Mouse (Mus musculus): Measurements from ENCODE around the gene Gh. TPM values are rescaled to one million over a fixed set of nuclear protein-coding genes. Genes with fewer than 3 reads are reported as not detected.
A peak's percentile ranks its signal among the peaks of the same experiment; 100 is the strongest.

The Gh gene
- polyA plus RNA-seq, 1 experiment from 2014 or later, result not detected

- Histone ChIP-seq H3K9ac (ENCODE audit: low read length) (no peak overlapping the region), H3K4me2 (replicated peaks; ENCODE audit: low read depth) (no peak overlapping the region), H3K27ac (replicated peaks) (no peak overlapping the region), H3K4me1 (replicated peaks; ENCODE audit: control insufficient read depth, insufficient read depth) (no peaks in the 10 kb centered on the region), H3K9me3 (ENCODE audit: control insufficient read depth, low read length) (no peaks in the 10 kb centered on the region), H3K36me3 (ENCODE audit: control insufficient read depth, insufficient read depth, low read length) (no peaks in the 10 kb centered on the region), H3K27me3 (ENCODE audit: control insufficient read depth, insufficient read depth, low read length) (no peaks in the 10 kb centered on the region), H3K4me3 (ENCODE audit: low read depth, low read length) (no peak overlapping the region)
- DNase-seq (ENCODE audit: low spot score), result no peak
- ATAC-seq (ENCODE audit: low FRiP score, low TSS enrichment), result no peak
- no peak for TF ChIP-seq EP300 (optimal IDR thresholded peaks at IDR 0.05)
- TF ChIP-seq CTCF (IDR thresholded peaks at IDR 0.05; ENCODE audit: low read depth), result no peak
- WGBS, result 74% methylated on average over 7 of the region's 7 CpGs
These were observed 37.2 kb upstream of the Gh start for GRCm38 (mm10) chr11:106338870-106339269.

GRCm38 (mm10) chr11:106338029-106338428 lies 36.4 kb upstream of the Gh start:
- Histone ChIP-seq H3K9ac (ENCODE audit: low read length) (no peak overlapping the region), H3K4me1 (replicated peaks; ENCODE audit: control insufficient read depth, insufficient read depth) (no peaks in the 10 kb centered on the region), H3K36me3 (ENCODE audit: control insufficient read depth, insufficient read depth, low read length) (no peaks in the 10 kb centered on the region), H3K4me3 (ENCODE audit: low read depth, low read length) (no peak overlapping the region), H3K27me3 (ENCODE audit: control insufficient read depth, insufficient read depth, low read length) (no peaks in the 10 kb centered on the region), H3K4me2 (replicated peaks; ENCODE audit: low read depth) (no peak overlapping the region), H3K27ac (replicated peaks) (no peak overlapping the region), H3K9me3 (ENCODE audit: control insufficient read depth, low read length) (no peaks in the 10 kb centered on the region)
- ATAC-seq (ENCODE audit: low FRiP score, low TSS enrichment) (no peak), DNase-seq (ENCODE audit: low spot score) (no peak)
- 72% methylated on average over 5 of the region's 5 CpGs for WGBS
- TF ChIP-seq EP300 (optimal IDR thresholded peaks at IDR 0.05) (no peak), CTCF (IDR thresholded peaks at IDR 0.05; ENCODE audit: low read depth) (no peak)

DNA sequence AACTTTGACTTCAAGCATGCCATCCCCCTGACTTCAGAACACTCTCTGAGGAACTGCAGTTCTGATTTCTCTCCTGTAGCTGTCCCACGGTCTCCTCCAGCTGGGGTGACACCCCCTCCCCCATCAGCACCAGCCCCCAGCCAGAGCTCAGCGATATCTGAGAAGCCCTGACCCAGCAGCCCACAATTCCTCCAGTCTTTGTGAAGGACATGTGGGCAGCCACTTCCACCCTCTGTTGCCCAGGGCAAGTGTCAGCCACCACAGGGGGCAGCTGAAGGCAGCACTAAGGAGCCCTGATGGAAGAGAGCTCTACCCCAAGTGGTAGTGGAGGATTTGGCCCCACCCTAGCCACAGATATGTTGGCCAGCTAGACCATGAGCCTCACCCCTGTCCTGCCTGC lies 32.4 kb upstream of the Gh start:
- H3K27me3 ChIP-seq (ENCODE audit: control insufficient read depth, insufficient read depth, low read length), result no peaks in the 10 kb centered on the region
- H3K27ac ChIP-seq (replicated peaks), result no peak overlapping the region
- TF ChIP-seq EP300 (optimal IDR thresholded peaks at IDR 0.05), result no peak
- TF ChIP-seq CTCF (IDR thresholded peaks at IDR 0.05; ENCODE audit: low read depth), result no peak
- no peak overlapping the region for H3K4me3 ChIP-seq (ENCODE audit: low read depth, low read length)
- no peaks in the 10 kb centered on the region for H3K36me3 ChIP-seq (ENCODE audit: control insufficient read depth, insufficient read depth, low read length)
- no peak overlapping the region for H3K9ac ChIP-seq (ENCODE audit: low read length)
- H3K4me2 ChIP-seq (replicated peaks; ENCODE audit: low read depth), result no peak overlapping the region
- no peaks in the 10 kb centered on the region for H3K9me3 ChIP-seq (ENCODE audit: control insufficient read depth, low read length)
- ATAC-seq (ENCODE audit: low FRiP score, low TSS enrichment) (no peak), DNase-seq (ENCODE audit: low spot score) (no peak)
- 9% methylated on average over 2 of the region's 2 CpGs for WGBS
- no peaks in the 10 kb centered on the region for H3K4me1 ChIP-seq (replicated peaks; ENCODE audit: control insufficient read depth, insufficient read depth)

DNA sequence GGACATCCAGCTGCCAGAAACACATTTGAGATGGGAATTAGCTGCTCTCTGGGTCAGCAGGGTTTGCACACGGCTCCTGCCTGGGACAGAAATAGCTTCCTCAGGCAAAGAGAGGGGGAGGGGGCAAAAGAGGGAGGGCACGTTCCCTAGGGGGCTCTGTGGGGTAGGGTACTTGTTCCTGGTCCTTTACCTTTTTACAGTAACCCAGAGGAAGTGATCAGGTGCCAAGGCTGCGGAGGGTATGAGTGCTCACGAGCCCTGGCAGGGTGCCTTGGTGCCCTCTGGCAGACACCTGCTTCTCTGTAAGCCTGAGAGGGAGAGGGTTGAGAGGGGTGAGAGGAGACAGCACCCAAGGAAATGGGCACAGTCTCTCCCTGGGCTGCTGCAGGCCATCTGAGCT lies 30.8 kb upstream of the Gh start:
- Histone ChIP-seq H3K9ac (ENCODE audit: low read length) (no peak overlapping the region), H3K27ac (replicated peaks) (no peak overlapping the region), H3K9me3 (ENCODE audit: control insufficient read depth, low read length) (no peaks in the 10 kb centered on the region), H3K4me3 (ENCODE audit: low read depth, low read length) (no peak overlapping the region), H3K27me3 (ENCODE audit: control insufficient read depth, insufficient read depth, low read length) (no peaks in the 10 kb centered on the region), H3K36me3 (ENCODE audit: control insufficient read depth, insufficient read depth, low read length) (no peaks in the 10 kb centered on the region), H3K4me1 (replicated peaks; ENCODE audit: control insufficient read depth, insufficient read depth) (no peaks in the 10 kb centered on the region), H3K4me2 (replicated peaks; ENCODE audit: low read depth) (no peak overlapping the region)
- ATAC-seq (ENCODE audit: low FRiP score, low TSS enrichment), result no peak
- no peak for TF ChIP-seq CTCF (IDR thresholded peaks at IDR 0.05; ENCODE audit: low read depth)
- TF ChIP-seq EP300 (optimal IDR thresholded peaks at IDR 0.05), result no peak
- no peak for DNase-seq (ENCODE audit: low spot score)
- WGBS, result 51% methylated on average over 4 of the region's 4 CpGs

DNA sequence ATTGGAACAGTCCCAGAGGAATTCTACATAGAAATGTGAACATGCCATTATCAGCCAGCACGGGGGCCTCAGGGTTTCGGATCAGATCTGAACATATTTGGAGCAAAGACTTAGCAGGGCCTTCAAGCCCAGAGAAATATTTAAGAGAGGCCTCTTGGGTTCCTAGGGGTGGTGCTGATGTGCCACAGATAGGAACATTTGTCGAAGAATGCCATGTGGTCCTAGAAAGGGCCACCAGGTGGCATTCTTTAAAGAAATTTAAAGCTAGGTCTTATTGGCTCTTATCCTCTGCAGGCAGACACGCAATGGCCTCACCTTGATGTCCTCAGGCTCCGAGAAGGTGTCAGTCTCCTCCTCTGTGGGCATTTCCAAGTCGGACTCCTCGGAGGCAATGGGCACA lies 28.0 kb upstream of the Gh start:
- Histone ChIP-seq H3K9ac (ENCODE audit: low read length) (no peak overlapping the region), H3K4me2 (replicated peaks; ENCODE audit: low read depth) (no peak overlapping the region), H3K27ac (replicated peaks) (no peak overlapping the region), H3K9me3 (ENCODE audit: control insufficient read depth, low read length) (no peaks in the 10 kb centered on the region), H3K4me3 (ENCODE audit: low read depth, low read length) (no peak overlapping the region), H3K27me3 (ENCODE audit: control insufficient read depth, insufficient read depth, low read length) (no peaks in the 10 kb centered on the region), H3K36me3 (ENCODE audit: control insufficient read depth, insufficient read depth, low read length) (no peaks in the 10 kb centered on the region), H3K4me1 (replicated peaks; ENCODE audit: control insufficient read depth, insufficient read depth) (no peaks in the 10 kb centered on the region)
- TF ChIP-seq EP300 (optimal IDR thresholded peaks at IDR 0.05) (no peak), CTCF (IDR thresholded peaks at IDR 0.05; ENCODE audit: low read depth) (peak; percentile 77)
- DNase-seq (ENCODE audit: low spot score) (peak; percentile 58), ATAC-seq (ENCODE audit: low FRiP score, low TSS enrichment) (no peak)
- 53% methylated on average over 7 of the region's 7 CpGs for WGBS

DNA sequence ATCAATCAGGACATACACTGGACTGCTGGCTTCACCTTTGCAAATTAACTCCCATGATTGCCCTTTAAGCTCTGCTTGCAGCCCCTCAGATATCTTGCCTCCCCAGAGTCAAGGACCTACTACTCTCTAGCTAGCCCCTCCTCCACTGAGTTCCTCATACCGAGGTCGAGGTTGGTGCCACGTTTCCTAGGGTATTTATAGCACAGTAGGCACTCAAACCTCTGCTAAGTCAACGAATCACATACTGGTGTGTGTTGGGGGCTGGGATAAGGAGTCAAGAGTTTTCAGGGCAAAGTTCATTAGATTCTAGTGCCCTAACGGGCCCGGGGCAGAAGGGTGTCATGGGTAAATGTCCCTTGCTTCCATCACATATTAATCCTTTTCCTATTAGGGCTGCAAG lies 27.5 kb upstream of the Gh start:
- no peak for ATAC-seq (ENCODE audit: low FRiP score, low TSS enrichment)
- no peak for DNase-seq (ENCODE audit: low spot score)
- H3K36me3 ChIP-seq (ENCODE audit: control insufficient read depth, insufficient read depth, low read length), result no peaks in the 10 kb centered on the region
- WGBS, result 44% methylated on average over 6 of the region's 6 CpGs
- no peak overlapping the region for H3K4me2 ChIP-seq (replicated peaks; ENCODE audit: low read depth)
- H3K4me3 ChIP-seq (ENCODE audit: low read depth, low read length), result no peak overlapping the region
- TF ChIP-seq EP300 (optimal IDR thresholded peaks at IDR 0.05) (no peak), CTCF (IDR thresholded peaks at IDR 0.05; ENCODE audit: low read depth) (no peak)
- H3K9me3 ChIP-seq (ENCODE audit: control insufficient read depth, low read length), result no peaks in the 10 kb centered on the region
- no peaks in the 10 kb centered on the region for H3K27me3 ChIP-seq (ENCODE audit: control insufficient read depth, insufficient read depth, low read length)
- no peaks in the 10 kb centered on the region for H3K4me1 ChIP-seq (replicated peaks; ENCODE audit: control insufficient read depth, insufficient read depth)
- H3K27ac ChIP-seq (replicated peaks), result no peak overlapping the region
- H3K9ac ChIP-seq (ENCODE audit: low read length), result no peak overlapping the region

Measured in stomach, postnatal 0 days (tissue).